Mouse (Mus musculus): ENCODE results near the gene Gpx7.

DNA sequence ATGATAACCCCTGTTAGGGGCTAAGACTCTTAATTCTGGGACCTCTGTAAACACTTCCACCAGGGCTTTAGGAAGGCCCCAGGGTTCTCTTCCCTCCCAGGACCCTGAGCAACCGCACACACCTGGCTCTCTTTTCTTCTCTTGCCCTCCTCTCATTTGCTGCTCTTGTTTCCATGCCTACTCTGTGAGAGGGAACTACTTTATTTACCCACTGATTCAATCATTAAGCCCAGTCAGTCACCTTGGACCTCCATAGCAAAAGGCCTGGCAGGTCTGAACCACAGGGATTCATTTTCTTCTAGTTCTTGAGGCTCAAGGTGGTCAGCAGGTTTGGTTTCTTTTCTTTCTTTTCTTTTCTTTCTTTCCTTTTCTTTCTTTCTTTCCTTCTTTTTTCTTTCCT is 29.5 kb upstream of the Gpx7 start:
- TF ChIP-seq CTCF (IDR thresholded peaks at IDR 0.05; ENCODE audit: low read depth) (no peak), EP300 (optimal IDR thresholded peaks at IDR 0.05) (no peak)
